In the genomic region with DNA sequence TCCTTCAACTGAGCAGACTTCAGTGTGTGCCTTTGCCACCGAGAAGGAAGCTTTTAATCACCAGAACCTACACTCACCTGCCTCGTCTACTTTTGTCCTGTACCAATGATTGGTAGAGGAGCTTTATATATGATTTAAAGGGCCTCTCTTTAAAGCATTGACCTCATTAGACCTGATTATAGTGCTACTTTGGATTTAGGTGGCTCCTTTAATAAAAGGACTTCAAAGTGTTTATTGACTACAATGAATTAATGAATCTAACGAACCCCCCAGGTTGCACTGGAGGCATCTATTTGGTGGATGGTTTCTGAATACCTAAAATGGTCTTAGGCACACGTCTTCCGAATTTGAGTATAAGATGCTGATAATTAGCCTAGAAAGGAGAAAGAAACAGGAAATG, we compare ENCODE assay signal across 38 mouse cellular contexts. TPM values are rescaled to one million over a fixed set of nuclear protein-coding genes. Genes with fewer than 3 reads are reported as not detected.
"Had no signal": no experiment of that assay in that cellular context is flagged by ENCODE, and none has a peak within 500 bp of the region (broad histone marks: within the 10 kb centered on the region; RNA-seq: fewer than 3 reads in every experiment).

A gene (minus strand): TSS at position 101 of the 400 bp plus-strand sequence.

- H3K36me3 ChIP-seq: heart, embryonic 10.5 days; heart, embryonic 12.5 days; heart, embryonic 13.5 days; heart, embryonic 15.5 days; hindbrain, embryonic 10.5 days; hindbrain, embryonic 12.5 days; hindbrain, embryonic 13.5 days; hindbrain, embryonic 15.5 days; intestine, embryonic 15.5 days; kidney, embryonic 15.5 days had no signal

- H3K9me3 ChIP-seq: heart, embryonic 10.5 days; heart, embryonic 12.5 days; heart, embryonic 13.5 days; heart, embryonic 15.5 days; hindbrain, embryonic 10.5 days; hindbrain, embryonic 12.5 days; hindbrain, embryonic 13.5 days; hindbrain, embryonic 15.5 days; intestine, embryonic 15.5 days; kidney, embryonic 15.5 days had no signal

- H3K4me1 ChIP-seq: heart, embryonic 15.5 days; hindbrain, embryonic 10.5 days; hindbrain, embryonic 12.5 days; hindbrain, embryonic 13.5 days; hindbrain, embryonic 15.5 days; intestine, embryonic 15.5 days; kidney, embryonic 15.5 days had no signal

- H3K27me3 ChIP-seq: hindbrain, embryonic 15.5 days; intestine, embryonic 15.5 days had no signal

- H3K4me3 ChIP-seq: heart, embryonic 10.5 days; heart, embryonic 12.5 days; heart, embryonic 13.5 days; heart, embryonic 15.5 days; hindbrain, embryonic 10.5 days; hindbrain, embryonic 12.5 days; hindbrain, embryonic 13.5 days; hindbrain, embryonic 15.5 days; intestine, embryonic 15.5 days; kidney, embryonic 15.5 days; layer of hippocampus, adult 2 months had no signal

- ATAC-seq: hindbrain, embryonic 16.5 days; hindbrain, postnatal 0 days; inflammation-experienced regulatory T-cells, adult 6 months; intestine, embryonic 15.5 days; intestine, embryonic 16.5 days; intestine, postnatal 0 days had no signal

RNA-seq across cellular contexts. Expression of the gene that starts here (rescaled TPM):
- total RNA-seq: heart, postnatal 10 days; heart, postnatal 14 days; heart, postnatal 25 days; heart, postnatal 36 days; heart, postnatal 4 days; hematopoietic stem cell, adult 5-6 weeks; hindbrain, postnatal 0 days; layer of hippocampus, adult 2 months; layer of hippocampus, postnatal 10 days; layer of hippocampus, postnatal 14 days; layer of hippocampus, postnatal 36 days; left cerebral cortex, adult 18-20 months had no signal
- polyA plus RNA-seq: heart, embryonic 10.5 days; heart, embryonic 11.5 days; heart, embryonic 12.5 days; heart, embryonic 13.5 days; heart, embryonic 14.5 days; heart, embryonic 15.5 days; heart, embryonic 16.5 days; heart, postnatal 0 days; hindbrain, embryonic 10.5 days; hindbrain, embryonic 11.5 days; hindbrain, embryonic 12.5 days; hindbrain, embryonic 13.5 days; hindbrain, embryonic 14.5 days; hindbrain, embryonic 15.5 days; hindbrain, postnatal 0 days; inflammation-experienced regulatory T-cells, adult 6 months; intestine, embryonic 14.5 days; intestine, embryonic 15.5 days; intestine, embryonic 16.5 days; intestine, postnatal 0 days; kidney, adult 2 months; kidney, embryonic 14.5 days; kidney, embryonic 15.5 days; kidney, embryonic 16.5 days; kidney, postnatal 0 days; large intestine, adult 2 months had no signal
